Mouse (Mus musculus) kidney, embryonic 15.5 days (tissue): Measurements from ENCODE around the gene Olfr1415. TPM values are rescaled to one million over a fixed set of nuclear protein-coding genes. Genes with fewer than 3 reads are reported as not detected.
"Not testable (repeated sequence)": the region's sequence is repeated elsewhere in the genome, so short reads cannot be mapped to it uniquely, and the experiment has no call there.

ENCODE experiments used
- ATAC-seq: fragments of 200-750 bp; cut with Nextera tagmentation; replicated peaks from 2 replicates; pipeline ENCODE4 v1.8.0; 2017; ENCODE audit warnings: moderate TSS enrichment; ENCODE audit not compliant: low FRiP score
- H3K27ac ChIP-seq: fragments of 300-500 bp; sonication (generic); 2 replicates; pipeline ENCODE4 v1.5.1; 2015; ENCODE audit warnings: mild to moderate bottlenecking, inconsistent platforms
- H3K27me3 ChIP-seq: fragments of 300-500 bp; sonication (generic); 2 replicates; pipeline ENCODE4 v1.6.1; 2015; ENCODE audit warnings: inconsistent platforms
- H3K36me3 ChIP-seq: fragments of 300-500 bp; sonication (generic); 2 replicates; pipeline ENCODE4 v1.6.1; 2015; ENCODE audit warnings: inconsistent platforms
- H3K4me1 ChIP-seq: fragments of 300-500 bp; sonication (generic); 2 replicates; pipeline ENCODE4 v1.6.1; 2015; ENCODE audit warnings: inconsistent platforms
- H3K4me2 ChIP-seq: fragments of 300-500 bp; sonication (generic); 2 replicates; pipeline ENCODE4 v1.6.1; 2015; ENCODE audit warnings: moderate library complexity, mild to moderate bottlenecking, inconsistent platforms
- H3K4me3 ChIP-seq: fragments of 300-500 bp; sonication (generic); replicated peaks from 2 replicates; pipeline ENCODE4 v1.5.1; 2015; ENCODE audit warnings: mild to moderate bottlenecking, inconsistent platforms
- H3K9ac ChIP-seq: fragments of 300-500 bp; sonication (generic); 2 replicates; pipeline ENCODE4 v1.6.1; 2015; ENCODE audit warnings: mild to moderate bottlenecking, inconsistent platforms
- H3K9me3 ChIP-seq: fragments of 300-500 bp; sonication (generic); replicated peaks from 2 replicates; pipeline ENCODE4 v1.6.1; 2016; ENCODE audit warnings: inconsistent platforms
- WGBS: fragments of 180-500 bp; shearing (Covaris S2); methylation state at CpG from one replicate; pipeline ENCODE4 v1.1.7; 2015; ENCODE audit warnings: mixed read lengths; 5-methylcytosine and 5-hydroxymethylcytosine counted together
- polyA plus RNA-seq: library from polyadenylated mRNA; unstranded; fragments of >200 nt; fragmentation: Nextera tagmentation; extraction: Ambion mirVana; gene quantifications from 2 replicates; pipeline ENCODE4 v1.2.1, GENCODE M21; 2015

Gene Olfr1415
- not detected in 2 replicates for polyA plus RNA-seq

GRCm38 (mm10) chr1:92496001-92496400 is at the start of gene Olfr1415:
Gene Olfr1415, minus strand, starts transcription at chr1:92496101.
- Histone ChIP-seq H3K27me3 (no peaks in the 10 kb centered on the region), H3K36me3 (no peaks in the 10 kb centered on the region), H3K9me3 (no peaks in the 10 kb centered on the region; the same call in 1 of the 2 replicates), H3K9ac (no peak within 1 kb of the TSS), H3K4me1 (no peaks in the 10 kb centered on the region), H3K27ac (no peak within 1 kb of the TSS), H3K4me3 (no peak within 1 kb of the TSS), H3K4me2 (no peak within 1 kb of the TSS)
- ATAC-seq, result no peak
- WGBS, result 77% methylated on average over 2 of the region's 2 CpGs

- H3K27me3 ChIP-seq, result 0 out of 2 replicates have a peak, but pooled peaks cover 5% of the 10 kb centered on the region
- H3K4me3 ChIP-seq, result no peak overlapping the region
- no peak overlapping the region for H3K9ac ChIP-seq
- WGBS, result 57% methylated on average over 2 of the region's 2 CpGs
- H3K36me3 ChIP-seq, result no peaks in the 10 kb centered on the region
- H3K9me3 ChIP-seq, result no peaks in the 10 kb centered on the region
- no peak overlapping the region for H3K4me2 ChIP-seq
- no peak for ATAC-seq
- H3K4me1 ChIP-seq, result no peaks in the 10 kb centered on the region
- H3K27ac ChIP-seq, result no peak overlapping the region
Measured at GRCm38 (mm10) chr1:92539071-92539470, 43.2 kb upstream of the Olfr1415 start.

- no peak for ATAC-seq
- no peaks in the 10 kb centered on the region for H3K4me1 ChIP-seq
- no peak overlapping the region for H3K27ac ChIP-seq
- no peak overlapping the region for H3K4me3 ChIP-seq
- H3K27me3 ChIP-seq, result 0 out of 2 replicates have a peak, but pooled peaks cover 5% of the 10 kb centered on the region
- no peak overlapping the region for H3K9ac ChIP-seq
- H3K4me2 ChIP-seq, result no peak overlapping the region
- no peaks in the 10 kb centered on the region for H3K9me3 ChIP-seq
- no peaks in the 10 kb centered on the region for H3K36me3 ChIP-seq
- 36% methylated on average over 5 of the region's 5 CpGs for WGBS
Measured at GRCm38 (mm10) chr1:92536972-92537371, 41.1 kb upstream of the Olfr1415 start.

GRCm38 (mm10) chr1:92523764-92524163 is 27.9 kb upstream of the Olfr1415 start:
- Histone ChIP-seq H3K4me1 (no peaks in the 10 kb centered on the region), H3K9ac (no peak overlapping the region), H3K27me3 (peaks cover 5% of the 10 kb centered on the region; the same call in 1 of the 2 replicates), H3K4me3 (no peak overlapping the region), H3K36me3 (no peaks in the 10 kb centered on the region), H3K9me3 (no peaks in the 10 kb centered on the region), H3K27ac (no peak overlapping the region), H3K4me2 (no peak overlapping the region)
- no peak for ATAC-seq
- WGBS, result 82% methylated on average over 3 of the region's 3 CpGs

GRCm38 (mm10) chr1:92521376-92521775 is 25.5 kb upstream of the Olfr1415 start:
- H3K4me2 ChIP-seq, result no peak overlapping the region
- H3K9me3 ChIP-seq, result no peaks in the 10 kb centered on the region
- ATAC-seq, result no peak
- WGBS, result 19% methylated on average over 10 of the region's 10 CpGs
- peaks cover 5% of the 10 kb centered on the region; the same call in 1 of the 2 replicates for H3K27me3 ChIP-seq
- H3K4me1 ChIP-seq, result no peaks in the 10 kb centered on the region
- H3K36me3 ChIP-seq, result no peaks in the 10 kb centered on the region
- H3K27ac ChIP-seq, result no peak overlapping the region
- no peak overlapping the region for H3K9ac ChIP-seq
- H3K4me3 ChIP-seq, result no peak overlapping the region

GRCm38 (mm10) chr1:92519046-92519445 is 23.1 kb upstream of the Olfr1415 start:
- Histone ChIP-seq H3K4me2 (no peak overlapping the region), H3K36me3 (no peaks in the 10 kb centered on the region), H3K4me1 (no peaks in the 10 kb centered on the region), H3K9ac (no peak overlapping the region), H3K4me3 (no peak overlapping the region), H3K9me3 (no peaks in the 10 kb centered on the region), H3K27ac (no peak overlapping the region), H3K27me3 (peaks cover 5% of the 10 kb centered on the region; the same call in 1 of the 2 replicates)
- WGBS, result 86% methylated on average over 6 of the region's 6 CpGs
- ATAC-seq, result no peak

GRCm38 (mm10) chr1:92518561-92518960 is 22.7 kb upstream of the Olfr1415 start, which contains the start of gene Olfr1414:
Gene Olfr1414, minus strand, starts transcription at chr1:92518661.
- Histone ChIP-seq H3K27ac (no peak within 1 kb of the TSS), H3K4me3 (no peak within 1 kb of the TSS), H3K4me1 (no peaks in the 10 kb centered on the region), H3K9me3 (no peaks in the 10 kb centered on the region), H3K4me2 (no peak within 1 kb of the TSS), H3K36me3 (no peaks in the 10 kb centered on the region), H3K27me3 (peaks cover 5% of the 10 kb centered on the region; the same call in 1 of the 2 replicates), H3K9ac (no peak within 1 kb of the TSS)
- no peak for ATAC-seq
- 81% methylated on average over 3 of the region's 3 CpGs for WGBS

GRCm38 (mm10) chr1:92515390-92515789 is 19.5 kb upstream of the Olfr1415 start:
- no peak overlapping the region for H3K27ac ChIP-seq
- 75% methylated on average over 11 of the region's 11 CpGs for WGBS

GRCm38 (mm10) chr1:92511646-92512045 is 15.7 kb upstream of the Olfr1415 start:
- not testable (repeated sequence) for H3K9ac ChIP-seq, H3K27me3 ChIP-seq, H3K4me3 ChIP-seq, H3K36me3 ChIP-seq, ATAC-seq, H3K4me1 ChIP-seq, H3K4me2 ChIP-seq, H3K27ac ChIP-seq, H3K9me3 ChIP-seq
- 88% methylated on average over 5 of the region's 5 CpGs for WGBS

More at GRCm38 (mm10) chr1:92515390-92515789, 19.5 kb upstream of the Olfr1415 start:
- Histone ChIP-seq H3K9ac (no peak overlapping the region), H3K4me1 (no peaks in the 10 kb centered on the region), H3K4me2 (no peak overlapping the region), H3K36me3 (no peaks in the 10 kb centered on the region), H3K9me3 (no peaks in the 10 kb centered on the region), H3K4me3 (no peak overlapping the region), H3K27me3 (no peaks in the 10 kb centered on the region)
- ATAC-seq, result no peak

GRCm38 (mm10) chr1:92485013-92485412 is 10.9 kb downstream of the Olfr1415 start, which contains the start of gene Olfr1416:
Gene Olfr1416, minus strand, starts transcription at chr1:92485113.
- Histone ChIP-seq H3K4me1 (no peaks in the 10 kb centered on the region), H3K27ac (no peak within 1 kb of the TSS), H3K4me2 (no peak within 1 kb of the TSS), H3K9me3 (peaks cover 7% of the 10 kb centered on the region; the same call in 1 of the 2 replicates), H3K36me3 (no peaks in the 10 kb centered on the region), H3K4me3 (no peak within 1 kb of the TSS), H3K9ac (no peak within 1 kb of the TSS), H3K27me3 (no peaks in the 10 kb centered on the region)
- ATAC-seq, result no peak

- Histone ChIP-seq H3K4me3 (peak overlapping the region; percentile 91), H3K4me2 (peak overlapping the region; percentile 85), H3K27ac (peak overlapping the region; percentile 73), H3K9me3 (no peaks in the 10 kb centered on the region), H3K36me3 (peaks cover 22% of the 10 kb centered on the region), H3K4me1 (peaks cover 17% of the 10 kb centered on the region), H3K9ac (peak overlapping the region; percentile 96), H3K27me3 (peaks cover 16% of the 10 kb centered on the region)
- ATAC-seq, result peak; percentile 79
- WGBS, result 1% methylated on average over 10 of the region's 10 CpGs
Measured at GRCm38 (mm10) chr1:92474066-92474578, 21.8 kb downstream of the Olfr1415 start.

GRCm38 (mm10) chr1:92473165-92474041 is 22.5 kb downstream of the Olfr1415 start, which contains the start of gene Ndufa10:
Gene Ndufa10, minus strand, starts transcription at chr1:92473860.
- Histone ChIP-seq H3K4me1 (peaks cover 17% of the 10 kb centered on the region), H3K4me3 (peak within 1 kb of the TSS; percentile 91), H3K9ac (peak within 1 kb of the TSS; percentile 96), H3K9me3 (no peaks in the 10 kb centered on the region), H3K4me2 (peak within 1 kb of the TSS; percentile 85), H3K27me3 (peaks cover 16% of the 10 kb centered on the region), H3K36me3 (peaks cover 29% of the 10 kb centered on the region), H3K27ac (peak within 1 kb of the TSS; percentile 74)
- WGBS, result 1% methylated on average over 67 of the region's 67 CpGs
- peak; percentile 94 for ATAC-seq
